Mouse (Mus musculus): ENCODE results near the gene Atxn1. TPM values are rescaled to one million over a fixed set of nuclear protein-coding genes. Genes with fewer than 3 reads are reported as not detected.

Gene Atxn1
- total and polyA plus RNA-seq, 3 experiments = 8.0 to 13.1 (median 9.7) TPM

DNA sequence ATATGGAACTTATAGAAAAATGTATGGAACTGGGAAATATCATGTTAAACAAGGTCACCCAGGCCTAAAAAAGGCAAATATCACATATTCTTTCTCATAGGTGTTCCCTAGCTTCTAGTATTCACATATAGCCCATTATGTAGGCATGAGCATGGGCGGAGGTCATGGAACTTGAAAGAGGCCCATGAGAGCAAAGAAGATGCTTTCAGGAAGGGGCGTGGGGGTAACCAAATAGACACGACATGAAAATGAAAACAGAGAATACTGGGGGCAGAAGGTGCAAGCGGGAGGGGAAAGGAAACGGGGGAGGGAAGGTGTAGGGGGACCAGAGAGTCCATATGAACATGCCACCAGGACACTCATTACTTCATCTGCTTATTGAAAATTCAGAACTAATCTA lies 87.9 kb downstream of the Atxn1 start:
- Histone ChIP-seq H3K36me3 (replicated peaks in 1 of 2; ENCODE audit: control insufficient read depth in 1 of 2, insufficient read depth in 1 of 2, low read length in 1 of 2) (peaks cover 15 to 48% of the 10 kb centered on the region in 2 experiments), H3K4me1 (ENCODE audit: control insufficient read depth in 1 of 2, insufficient read depth in 2 of 2) (peaks cover 34 to 92% of the 10 kb centered on the region in 2 experiments), H3K4me2 (ENCODE audit: insufficient read depth, low read depth, poor library complexity, severe bottlenecking) (peak overlapping the region; percentile 55; the same call in 1 of the 2 replicates), H3K9me3 (replicated peaks; ENCODE audit: low read length) (no peaks in the 10 kb centered on the region), H3K79me2 (replicated peaks; ENCODE audit: control insufficient read depth, extremely low read depth, insufficient read depth, poor library complexity, severe bottlenecking) (peaks cover 70% of the 10 kb centered on the region), H3K27ac (ENCODE audit: insufficient read depth, low read depth) (no peak overlapping the region), H3K9ac (ENCODE audit: insufficient read depth, low read depth) (0 out of 2 replicates have a peak overlapping the region, but pooled peaks have one; percentile 21), H3K27me3 (replicated peaks) (no peaks in the 10 kb centered on the region), H3K4me3 (replicated peaks in 1 of 3; ENCODE audit: low read depth in 2 of 3, low read length in 2 of 3, poor library complexity in 1 of 3) (no peak overlapping the region)
- dilution Hi-C loops (cut with MboI; ENCODE audit: extremely low pct_ligation_motif_present, extremely low pct_unique_long_range_greater_than_20kb, low sequenced_read_pairs) = no loop called here
- in situ Hi-C loops (cut with MboI; ENCODE audit: low pct_ligation_motif_present, low pct_unique_long_range_greater_than_20kb, low sequenced_read_pairs) = no loop called here
- TF ChIP-seq ETS1 (conservative IDR thresholded peaks at IDR 0.05; ENCODE audit: low read depth, low read length) (peak; percentile 35), ZMIZ1 (IDR thresholded peaks at IDR 0.05; ENCODE audit: low read depth, low read length) (no peak), RAD21 (IDR thresholded peaks at IDR 0.05; ENCODE audit: low read depth, low read length) (no peak), BHLHE40 (IDR thresholded peaks at IDR 0.05; ENCODE audit: low read depth, low read length) (peak; percentile 58; the same call in 1 of the 2 replicates), MAZ (IDR thresholded peaks at IDR 0.05; ENCODE audit: low read depth, low read length) (peak; percentile 78), MEF2A (IDR thresholded peaks at IDR 0.05; ENCODE audit: borderline replicate concordance, low read depth, low read length) (peak; percentile 43; the same call in 1 of the 2 replicates), JUN (IDR thresholded peaks at IDR 0.05; ENCODE audit: insufficient read depth, low read depth, low read length) (no peak), JUND (conservative IDR thresholded peaks at IDR 0.05; ENCODE audit: low read depth, low read length) (0 out of 2 replicates have a peak, but pooled peaks have one; percentile 24), MXI1 (IDR thresholded peaks at IDR 0.05; ENCODE audit: low read depth, low read length) (peak; percentile 70), USF2 (conservative IDR thresholded peaks at IDR 0.05; ENCODE audit: low read depth, low read length) (no peak), SIN3A (IDR thresholded peaks at IDR 0.05; ENCODE audit: low read length) (peak; percentile 44; the same call in 1 of the 2 replicates), ZKSCAN1 (IDR thresholded peaks at IDR 0.05; ENCODE audit: borderline replicate concordance, low read depth, low read length) (no peak), CHD2 (IDR thresholded peaks at IDR 0.05; ENCODE audit: low read length) (peak; percentile 61), TCF12 (IDR thresholded peaks at IDR 0.05; ENCODE audit: low read depth, low read length) (peak; percentile 37; the same call in 1 of the 2 replicates), MAX (IDR thresholded peaks at IDR 0.05; ENCODE audit: low read length) (no peak), MYC (IDR thresholded peaks at IDR 0.05; ENCODE audit: low read depth, low read length) (0 out of 2 replicates have a peak, but pooled peaks have one; percentile 54), ELF1 (IDR thresholded peaks at IDR 0.05; ENCODE audit: low read depth, low read length) (peak; percentile 34; the same call in 1 of the 2 replicates), CTCF (conservative IDR thresholded peaks at IDR 0.05 in 1 of 2, IDR thresholded peaks at IDR 0.05 in 1 of 2; ENCODE audit: low read depth in 2 of 2, low read length in 2 of 2) (no peak), IRF4 (IDR thresholded peaks at IDR 0.05; ENCODE audit: low read depth, low read length) (peak; percentile 76), CHD1 (IDR thresholded peaks at IDR 0.05; ENCODE audit: low read depth, low read length) (0 out of 2 replicates have a peak, but pooled peaks have one; percentile 34), ZC3H11A (IDR thresholded peaks at IDR 0.05; ENCODE audit: low read depth, low read length) (no peak), EP300 (IDR thresholded peaks at IDR 0.05; ENCODE audit: low read length) (peak; percentile 28; the same call in 1 of the 2 replicates), SMC3 (IDR thresholded peaks at IDR 0.05; ENCODE audit: low read depth, low read length) (peak; percentile 12; the same call in 1 of the 2 replicates), RCOR1 (conservative IDR thresholded peaks at IDR 0.05; ENCODE audit: low read depth, low read length) (no peak), NRF1 (IDR thresholded peaks at IDR 0.05; ENCODE audit: low read depth, low read length) (no peak)
- DNase-seq (ENCODE audit: extremely low read depth) = no peak
